Mouse (Mus musculus): ENCODE results near the gene Hemk1. TPM values are rescaled to one million over a fixed set of nuclear protein-coding genes. Genes with fewer than 3 reads are reported as not detected.
A peak's percentile ranks its signal among the peaks of the same experiment; 100 is the strongest.

Hemk1 gene
- total and polyA plus RNA-seq, 3 experiments, result 9.4 to 48.6 (median 29.6) TPM

GRCm38 (mm10) chr9:107315791-107316190 lies 22.4 kb downstream of the Hemk1 start:
- no peak for DNase-seq (ENCODE audit: low spot score)
- TF ChIP-seq GATA1 (IDR thresholded peaks at IDR 0.05; ENCODE audit: borderline replicate concordance, low read length), result no peak
- no peak for TF ChIP-seq POLR2AphosphoS5 (IDR thresholded peaks at IDR 0.05; ENCODE audit: insufficient replicate concordance, low read depth, low read length)
- TF ChIP-seq TAL1 (conservative IDR thresholded peaks at IDR 0.05; ENCODE audit: low read depth, low read length), result no peak
- no peak for TF ChIP-seq GATA2 (IDR thresholded peaks at IDR 0.05; ENCODE audit: borderline replicate concordance, low read depth, low read length)
- no peak for TF ChIP-seq CTCF (IDR thresholded peaks at IDR 0.05; ENCODE audit: low read depth, low read length)
- no peaks in the 10 kb centered on the region for H3K27me3 ChIP-seq (ENCODE audit: insufficient read depth, low read length)
- no peak overlapping the region for H3K4me3 ChIP-seq (ENCODE audit: low read depth, low read length)
- H3K9me3 ChIP-seq (replicated peaks), result no peaks in the 10 kb centered on the region
- peaks cover 79% of the 10 kb centered on the region for H3K4me1 ChIP-seq (ENCODE audit: insufficient read depth, low read depth, low read length)
- no peak for ATAC-seq (ENCODE audit: extremely low read depth, insufficient number of reproducible peaks, low FRiP score, poor library complexity, severe bottlenecking)
- H3K36me3 ChIP-seq (replicated peaks), result no peaks in the 10 kb centered on the region

GRCm38 (mm10) chr9:107313926-107314325 lies 24.2 kb downstream of the Hemk1 start:
- Histone ChIP-seq H3K4me1 (ENCODE audit: insufficient read depth, low read depth, low read length) (peaks cover 84% of the 10 kb centered on the region), H3K4me3 (ENCODE audit: low read depth, low read length) (peak overlapping the region; percentile 69; the same call in 1 of the 2 replicates)

DNA sequence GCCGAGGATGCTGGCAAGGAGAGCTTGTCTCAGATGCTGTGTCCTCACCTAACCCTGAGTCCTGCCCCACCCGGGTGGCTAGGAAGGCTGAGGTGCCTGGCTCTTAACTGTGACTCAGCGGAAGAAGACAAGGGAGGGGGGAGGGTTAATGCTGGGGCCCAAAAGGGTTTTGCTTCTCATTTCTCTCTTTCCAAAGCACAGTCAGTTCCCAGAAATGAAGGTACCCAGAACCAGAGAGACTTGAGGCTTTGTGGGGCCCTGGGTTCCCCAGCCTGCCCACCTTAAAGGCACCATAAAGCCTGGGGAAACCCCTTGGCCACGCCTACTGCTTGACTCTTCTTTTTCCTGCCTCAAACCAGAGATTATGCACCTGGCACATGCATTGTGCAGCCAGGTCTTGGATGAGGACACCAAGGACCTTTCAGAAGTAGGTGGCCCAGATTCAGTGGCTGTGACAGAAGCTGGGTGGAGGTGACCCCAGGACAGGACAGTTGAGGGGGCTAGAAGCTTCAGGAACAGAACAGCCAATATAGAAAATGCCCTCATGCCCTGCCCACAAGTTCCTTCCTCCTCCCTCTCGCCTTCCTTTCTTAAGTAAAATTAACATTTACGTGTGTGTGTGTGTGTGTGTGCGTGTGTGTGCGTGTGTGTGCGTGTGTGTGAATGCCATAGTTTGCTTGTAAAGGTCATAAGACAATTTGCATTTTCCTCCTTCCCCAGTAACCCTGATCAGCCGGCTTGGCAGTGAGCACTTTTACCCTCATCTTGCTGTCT lies 25.2 kb downstream of the Hemk1 start:
- Histone ChIP-seq H3K9me3 (replicated peaks) (no peaks in the 10 kb centered on the region), H3K4me3 (ENCODE audit: low read depth, low read length) (peak overlapping the region; percentile 69), H3K4me1 (ENCODE audit: insufficient read depth, low read depth, low read length) (peaks cover 85% of the 10 kb centered on the region), H3K36me3 (replicated peaks) (no peaks in the 10 kb centered on the region), H3K27me3 (ENCODE audit: insufficient read depth, low read length) (no peaks in the 10 kb centered on the region)
- ATAC-seq (ENCODE audit: extremely low read depth, insufficient number of reproducible peaks, low FRiP score, poor library complexity, severe bottlenecking), result peak; percentile 77
- DNase-seq (ENCODE audit: low spot score), result peak; percentile 74
- TF ChIP-seq CTCF (IDR thresholded peaks at IDR 0.05; ENCODE audit: low read depth, low read length) (no peak), GATA1 (IDR thresholded peaks at IDR 0.05; ENCODE audit: borderline replicate concordance, low read length) (no peak), GATA2 (IDR thresholded peaks at IDR 0.05; ENCODE audit: borderline replicate concordance, low read depth, low read length) (no peak), TAL1 (conservative IDR thresholded peaks at IDR 0.05; ENCODE audit: low read depth, low read length) (no peak), POLR2AphosphoS5 (IDR thresholded peaks at IDR 0.05; ENCODE audit: insufficient replicate concordance, low read depth, low read length) (no peak)

More at GRCm38 (mm10) chr9:107313926-107314325, 24.2 kb downstream of the Hemk1 start:
- H3K9me3 ChIP-seq (replicated peaks), result no peaks in the 10 kb centered on the region
- no peaks in the 10 kb centered on the region for H3K36me3 ChIP-seq (replicated peaks)
- no peaks in the 10 kb centered on the region for H3K27me3 ChIP-seq (ENCODE audit: insufficient read depth, low read length)
- DNase-seq (ENCODE audit: low spot score) (no peak), ATAC-seq (ENCODE audit: extremely low read depth, insufficient number of reproducible peaks, low FRiP score, poor library complexity, severe bottlenecking) (no peak)
- TF ChIP-seq CTCF (IDR thresholded peaks at IDR 0.05; ENCODE audit: low read depth, low read length) (no peak), POLR2AphosphoS5 (IDR thresholded peaks at IDR 0.05; ENCODE audit: insufficient replicate concordance, low read depth, low read length) (no peak), GATA1 (IDR thresholded peaks at IDR 0.05; ENCODE audit: borderline replicate concordance, low read length) (no peak), TAL1 (conservative IDR thresholded peaks at IDR 0.05; ENCODE audit: low read depth, low read length) (no peak), GATA2 (IDR thresholded peaks at IDR 0.05; ENCODE audit: borderline replicate concordance, low read depth, low read length) (no peak)

DNA sequence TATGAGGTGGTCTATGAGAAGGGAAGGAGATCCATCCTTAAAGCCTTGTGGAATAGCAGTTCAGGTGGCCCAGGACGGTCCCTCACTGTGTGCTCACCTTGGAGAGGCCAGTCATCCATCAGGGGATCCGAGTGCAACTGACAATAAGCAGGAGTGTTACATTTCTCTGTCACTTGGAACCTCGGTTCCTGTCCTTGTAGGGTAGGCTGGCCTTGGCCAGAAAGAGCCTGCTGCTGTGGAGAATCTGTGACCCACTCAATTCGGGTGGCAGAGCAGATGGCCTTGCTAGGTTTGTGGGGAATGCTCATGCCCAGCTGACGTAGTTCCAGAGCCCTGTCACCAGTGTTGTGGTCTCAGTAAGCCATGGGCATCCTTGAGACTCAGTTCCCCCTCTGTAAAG lies 28.6 kb downstream of the Hemk1 start:
- no peak overlapping the region; the same call in 1 of the 2 replicates for H3K4me3 ChIP-seq (ENCODE audit: low read depth, low read length)
- H3K9me3 ChIP-seq (replicated peaks), result no peaks in the 10 kb centered on the region
- TF ChIP-seq GATA2 (IDR thresholded peaks at IDR 0.05; ENCODE audit: borderline replicate concordance, low read depth, low read length) (no peak), CTCF (IDR thresholded peaks at IDR 0.05; ENCODE audit: low read depth, low read length) (no peak), GATA1 (IDR thresholded peaks at IDR 0.05; ENCODE audit: borderline replicate concordance, low read length) (no peak), POLR2AphosphoS5 (IDR thresholded peaks at IDR 0.05; ENCODE audit: insufficient replicate concordance, low read depth, low read length) (no peak), TAL1 (conservative IDR thresholded peaks at IDR 0.05; ENCODE audit: low read depth, low read length) (no peak)
- DNase-seq (ENCODE audit: low spot score) (no peak), ATAC-seq (ENCODE audit: extremely low read depth, insufficient number of reproducible peaks, low FRiP score, poor library complexity, severe bottlenecking) (no peak)
- peaks cover 90% of the 10 kb centered on the region for H3K4me1 ChIP-seq (ENCODE audit: insufficient read depth, low read depth, low read length)
- H3K27me3 ChIP-seq (ENCODE audit: insufficient read depth, low read length), result no peaks in the 10 kb centered on the region
- H3K36me3 ChIP-seq (replicated peaks), result peaks cover 5% of the 10 kb centered on the region

DNA sequence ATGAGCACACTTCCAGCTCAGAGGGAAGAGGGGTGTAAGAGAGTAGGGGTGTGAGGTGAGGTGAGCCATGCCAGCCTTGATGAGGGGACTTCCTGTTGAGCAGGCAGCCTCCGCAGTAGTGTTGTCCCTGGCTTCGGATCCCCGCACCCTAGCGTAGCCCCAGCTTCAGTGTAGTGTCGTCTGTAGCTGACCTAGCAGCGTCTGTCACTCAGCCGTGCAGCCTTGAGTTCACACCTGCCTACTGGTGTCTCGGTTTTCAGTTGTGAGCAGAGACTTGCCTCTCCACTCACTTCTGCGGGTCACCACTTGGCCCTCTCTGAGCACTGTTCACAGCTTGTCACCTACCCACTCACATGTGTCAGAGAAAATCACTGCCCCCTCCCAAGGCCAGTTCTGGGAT lies 29.0 kb downstream of the Hemk1 start:
- H3K27me3 ChIP-seq (ENCODE audit: insufficient read depth, low read length), result no peaks in the 10 kb centered on the region
- peaks cover 7% of the 10 kb centered on the region for H3K36me3 ChIP-seq (replicated peaks)
- no peak for ATAC-seq (ENCODE audit: extremely low read depth, insufficient number of reproducible peaks, low FRiP score, poor library complexity, severe bottlenecking)
- peak overlapping the region; percentile 51; the same call in 1 of the 2 replicates for H3K4me3 ChIP-seq (ENCODE audit: low read depth, low read length)
- H3K9me3 ChIP-seq (replicated peaks), result no peaks in the 10 kb centered on the region
- peaks cover 90% of the 10 kb centered on the region for H3K4me1 ChIP-seq (ENCODE audit: insufficient read depth, low read depth, low read length)
- no peak for DNase-seq (ENCODE audit: low spot score)
- TF ChIP-seq GATA2 (IDR thresholded peaks at IDR 0.05; ENCODE audit: borderline replicate concordance, low read depth, low read length) (no peak), GATA1 (IDR thresholded peaks at IDR 0.05; ENCODE audit: borderline replicate concordance, low read length) (no peak), CTCF (IDR thresholded peaks at IDR 0.05; ENCODE audit: low read depth, low read length) (no peak), TAL1 (conservative IDR thresholded peaks at IDR 0.05; ENCODE audit: low read depth, low read length) (no peak), POLR2AphosphoS5 (IDR thresholded peaks at IDR 0.05; ENCODE audit: insufficient replicate concordance, low read depth, low read length) (no peak)

GRCm38 (mm10) chr9:107308346-107309000 lies 29.7 kb downstream of the Hemk1 start:
- DNase-seq (ENCODE audit: low spot score) (no peak), ATAC-seq (ENCODE audit: extremely low read depth, insufficient number of reproducible peaks, low FRiP score, poor library complexity, severe bottlenecking) (no peak)
- Histone ChIP-seq H3K27me3 (ENCODE audit: insufficient read depth, low read length) (no peaks in the 10 kb centered on the region), H3K4me3 (ENCODE audit: low read depth, low read length) (peak overlapping the region; percentile 64; the same call in 1 of the 2 replicates), H3K36me3 (replicated peaks) (peaks cover 14% of the 10 kb centered on the region), H3K4me1 (ENCODE audit: insufficient read depth, low read depth, low read length) (peaks cover 92% of the 10 kb centered on the region), H3K9me3 (replicated peaks) (no peaks in the 10 kb centered on the region)
- TF ChIP-seq POLR2AphosphoS5 (IDR thresholded peaks at IDR 0.05; ENCODE audit: insufficient replicate concordance, low read depth, low read length) (no peak), GATA2 (IDR thresholded peaks at IDR 0.05; ENCODE audit: borderline replicate concordance, low read depth, low read length) (no peak), TAL1 (conservative IDR thresholded peaks at IDR 0.05; ENCODE audit: low read depth, low read length) (no peak), CTCF (IDR thresholded peaks at IDR 0.05; ENCODE audit: low read depth, low read length) (no peak), GATA1 (IDR thresholded peaks at IDR 0.05; ENCODE audit: borderline replicate concordance, low read length) (no peak)
